Mouse (Mus musculus) hindbrain, embryonic 11.5 days (tissue): Measurements from ENCODE around the gene Ltc4s. TPM values are rescaled to one million over a fixed set of nuclear protein-coding genes. Genes with fewer than 3 reads are reported as not detected.
A peak's percentile ranks its signal among the peaks of the same experiment; 100 is the strongest.

Experiments used
- ATAC-seq: fragments of 200-750 bp; cut with Nextera tagmentation; 2 replicates; pipeline ENCODE4 v1.8.0; 2017; ENCODE audit warnings: mild to moderate bottlenecking, moderate TSS enrichment, moderate library complexity; ENCODE audit not compliant: low FRiP score
- DNase-seq: peaks from one replicate; pipeline ENCODE4 v3.0.0-alpha.2; 2015; ENCODE audit warnings: low spot score
- H3K27ac ChIP-seq: fragments of 300-500 bp; sonication (generic); 2 replicates; pipeline ENCODE4 v1.5.1; 2014; ENCODE audit warnings: mild to moderate bottlenecking, low read depth, low read length
- H3K27me3 ChIP-seq: fragments of 300-500 bp; sonication (generic); 2 replicates; pipeline ENCODE4 v1.6.1; 2014; ENCODE audit warnings: mild to moderate bottlenecking, low read length, moderate library complexity, mixed read lengths; ENCODE audit not compliant: control insufficient read depth, insufficient read depth
- H3K36me3 ChIP-seq: fragments of 300-500 bp; sonication (generic); 2 replicates; pipeline ENCODE4 v1.6.1; 2014; ENCODE audit warnings: mild to moderate bottlenecking, low read length, moderate library complexity, mixed read lengths; ENCODE audit not compliant: control insufficient read depth, insufficient read depth
- H3K4me1 ChIP-seq: fragments of 300-500 bp; sonication (generic); replicated peaks from 2 replicates; pipeline ENCODE4 v1.6.1; 2014; ENCODE audit warnings: low read length, mixed read lengths; ENCODE audit not compliant: control insufficient read depth, insufficient read depth
- H3K4me2 ChIP-seq: fragments of 300-500 bp; sonication (generic); replicated peaks from 2 replicates; pipeline ENCODE4 v1.6.1; 2014; ENCODE audit warnings: mild to moderate bottlenecking, low read depth, low read length
- H3K4me3 ChIP-seq: fragments of 300-500 bp; sonication (generic); 2 replicates; pipeline ENCODE4 v1.5.1; 2014; ENCODE audit warnings: low read depth, low read length
- H3K9ac ChIP-seq: fragments of 300-500 bp; sonication (generic); 2 replicates; pipeline ENCODE4 v1.6.1; 2014; ENCODE audit warnings: low read depth, low read length
- H3K9me3 ChIP-seq: fragments of 300-500 bp; sonication (generic); 2 replicates; pipeline ENCODE4 v1.6.1; 2016; ENCODE audit warnings: low read length; ENCODE audit not compliant: control insufficient read depth
- WGBS: fragments of 180-500 bp; shearing (Covaris S2); extraction: QIAGEN DNeasy Blood & Tissue Kit; methylation state at CpG from one replicate; pipeline ENCODE4 v1.1.7; 2014; 5-methylcytosine and 5-hydroxymethylcytosine counted together
- polyA plus RNA-seq: library from polyadenylated mRNA; unstranded; fragments of >200 nt; fragmentation: Nextera tagmentation; extraction: Ambion mirVana; gene quantifications from 2 replicates; pipeline ENCODE4 v1.2.1, GENCODE M21; 2014

Gene Ltc4s
- polyA plus RNA-seq, 1 experiment from 2014 or later = 0.94 TPM

GRCm38 (mm10) chr11:50240235-50240911, 2.0 kb upstream of the Ltc4s start:
- ATAC-seq = no peak
- Histone ChIP-seq H3K4me1 (peaks cover 2% of the 10 kb centered on the region; the same call in 1 of the 2 replicates), H3K27ac (no peak overlapping the region), H3K36me3 (no peaks in the 10 kb centered on the region), H3K4me3 (no peak overlapping the region), H3K9me3 (no peaks in the 10 kb centered on the region), H3K9ac (no peak overlapping the region), H3K27me3 (peaks cover 18% of the 10 kb centered on the region), H3K4me2 (no peak overlapping the region)
- no peak for DNase-seq
- 88% methylated on average over 7 of the region's 7 CpGs for WGBS

GRCm38 (mm10) chr11:50238821-50239791, 690 bp upstream of the Ltc4s start:
- Histone ChIP-seq H3K4me2 (no peak overlapping the region), H3K27ac (no peak overlapping the region), H3K4me3 (no peak overlapping the region), H3K36me3 (no peaks in the 10 kb centered on the region), H3K9me3 (no peaks in the 10 kb centered on the region), H3K27me3 (peaks cover 18% of the 10 kb centered on the region), H3K9ac (no peak overlapping the region), H3K4me1 (peaks cover 2% of the 10 kb centered on the region; the same call in 1 of the 2 replicates)
- no peak for DNase-seq
- 91% methylated on average over 9 of the region's 9 CpGs for WGBS
- no peak for ATAC-seq

- H3K36me3 ChIP-seq = peaks cover 4% of the 10 kb centered on the region; the same call in 1 of the 2 replicates
- peak overlapping the region; percentile 48; the same call in 1 of the 2 replicates for H3K9ac ChIP-seq
- peak; percentile 51; the same call in 1 of the 2 replicates for ATAC-seq
- H3K4me3 ChIP-seq = peak overlapping the region; percentile 54
- WGBS = 2% methylated on average over 66 of the region's 66 CpGs
- H3K27ac ChIP-seq = no peak overlapping the region
- H3K9me3 ChIP-seq = no peaks in the 10 kb centered on the region
- peak overlapping the region; percentile 87 for H3K4me2 ChIP-seq
- DNase-seq = no peak
- peaks cover 18% of the 10 kb centered on the region for H3K27me3 ChIP-seq
- peaks cover 2% of the 10 kb centered on the region; the same call in 1 of the 2 replicates for H3K4me1 ChIP-seq
These were observed 1.2 kb downstream of the Ltc4s start for GRCm38 (mm10) chr11:50236937-50237835.

GRCm38 (mm10) chr11:50236540-50236936, 1.9 kb downstream of the Ltc4s start:
- peak overlapping the region; percentile 87 for H3K4me2 ChIP-seq
- peaks cover 4% of the 10 kb centered on the region; the same call in 1 of the 2 replicates for H3K36me3 ChIP-seq
- peaks cover 2% of the 10 kb centered on the region; the same call in 1 of the 2 replicates for H3K4me1 ChIP-seq
- no peaks in the 10 kb centered on the region for H3K9me3 ChIP-seq
- H3K9ac ChIP-seq = peak overlapping the region; percentile 48; the same call in 1 of the 2 replicates
- H3K27ac ChIP-seq = no peak overlapping the region
- under 1% methylated on average over 25 of the region's 27 CpGs for WGBS
- H3K27me3 ChIP-seq = peaks cover 18% of the 10 kb centered on the region
- DNase-seq (peak; percentile 87), ATAC-seq (peak; percentile 92)
- H3K4me3 ChIP-seq = peak overlapping the region; percentile 54

- Histone ChIP-seq H3K9me3 (no peaks in the 10 kb centered on the region), H3K4me2 (no peak overlapping the region), H3K9ac (no peak overlapping the region), H3K36me3 (peaks cover 4% of the 10 kb centered on the region; the same call in 1 of the 2 replicates), H3K4me1 (peaks cover 8% of the 10 kb centered on the region), H3K27me3 (peaks cover 21% of the 10 kb centered on the region), H3K4me3 (no peak overlapping the region), H3K27ac (no peak overlapping the region)
- 91% methylated on average over 25 of the region's 25 CpGs for WGBS
- DNase-seq (no peak), ATAC-seq (no peak)
These were observed 3.8 kb downstream of the Ltc4s start for GRCm38 (mm10) chr11:50234606-50235005.

- H3K9ac ChIP-seq = no peak overlapping the region
- no peaks in the 10 kb centered on the region for H3K9me3 ChIP-seq
- DNase-seq = no peak
- 85% methylated on average over 11 of the region's 11 CpGs for WGBS
- peaks cover 8% of the 10 kb centered on the region for H3K4me1 ChIP-seq
- H3K27me3 ChIP-seq = peaks cover 21% of the 10 kb centered on the region
- no peak for ATAC-seq
- H3K4me2 ChIP-seq = no peak overlapping the region
- no peak overlapping the region for H3K4me3 ChIP-seq
- H3K36me3 ChIP-seq = peaks cover 4% of the 10 kb centered on the region; the same call in 1 of the 2 replicates
- H3K27ac ChIP-seq = no peak overlapping the region
These were observed 4.4 kb downstream of the Ltc4s start for GRCm38 (mm10) chr11:50233993-50234392.

- Histone ChIP-seq H3K4me1 (peaks cover 8% of the 10 kb centered on the region), H3K9me3 (no peaks in the 10 kb centered on the region), H3K4me2 (no peak overlapping the region), H3K27me3 (peaks cover 14% of the 10 kb centered on the region), H3K4me3 (no peak overlapping the region), H3K9ac (no peak overlapping the region), H3K36me3 (peaks cover 4% of the 10 kb centered on the region; the same call in 1 of the 2 replicates), H3K27ac (no peak overlapping the region)
- DNase-seq (no peak), ATAC-seq (no peak)
- 96% methylated on average over 13 of the region's 13 CpGs for whole genome bisulfite sequencing
These were observed 5.4 kb downstream of the Ltc4s start for GRCm38 (mm10) chr11:50233022-50233421.

GRCm38 (mm10) chr11:50231411-50231810, 7.0 kb downstream of the Ltc4s start:
- Histone ChIP-seq H3K4me3 (no peak overlapping the region), H3K27me3 (peaks cover 2% of the 10 kb centered on the region; the same call in 1 of the 2 replicates), H3K27ac (no peak overlapping the region), H3K4me1 (peaks cover 8% of the 10 kb centered on the region), H3K36me3 (peaks cover 4% of the 10 kb centered on the region; the same call in 1 of the 2 replicates), H3K9me3 (no peaks in the 10 kb centered on the region), H3K9ac (no peak overlapping the region), H3K4me2 (peak overlapping the region; percentile 38; the same call in 1 of the 2 replicates)
- ATAC-seq (no peak), DNase-seq (peak; percentile 71)
- 19% methylated on average over 8 of the region's 8 CpGs for WGBS
